Mouse (Mus musculus): ENCODE results near the gene Lig1. TPM values are rescaled to one million over a fixed set of nuclear protein-coding genes. Genes with fewer than 3 reads are reported as not detected.
"Not testable (repeated sequence)": the region's sequence is repeated elsewhere in the genome, so short reads cannot be mapped to it uniquely, and the experiment has no call there.

Gene Lig1
- polyA plus RNA-seq, 1 experiment = 11.3 TPM

DNA sequence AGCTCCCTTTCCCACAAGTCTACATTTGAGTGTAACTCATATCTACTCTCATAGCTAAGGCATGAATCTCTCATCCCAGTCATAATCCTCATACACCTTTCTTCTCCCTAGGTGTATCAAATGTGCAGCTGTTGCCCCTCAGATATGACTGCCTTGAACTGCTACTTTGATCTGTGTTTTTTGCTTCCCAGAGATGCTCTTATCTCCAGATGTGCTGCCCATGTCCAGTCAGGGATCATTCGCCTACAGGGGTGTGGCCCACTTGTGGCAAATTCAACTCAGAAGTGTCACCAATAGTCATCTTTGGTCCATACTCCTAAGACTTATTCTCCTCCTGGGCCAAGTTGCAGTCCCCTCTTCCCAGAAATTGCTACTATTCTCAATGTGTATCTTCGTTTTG lies 750 bp downstream of the Lig1 start:
- H3K4me3 ChIP-seq (ENCODE audit: control insufficient read depth, low read depth, low read length) = peak overlapping the region; percentile 88
- no peak for TF ChIP-seq POLR2A (IDR thresholded peaks at IDR 0.05; ENCODE audit: control insufficient read depth, low read depth, low read length)
- no peak for TF ChIP-seq CTCF (IDR thresholded peaks at IDR 0.05; ENCODE audit: control insufficient read depth, insufficient read depth, insufficient replicate concordance, low read depth, low read length)
- no peaks in the 10 kb centered on the region for H3K27me3 ChIP-seq (ENCODE audit: control insufficient read depth, insufficient read depth, low read length)
- H3K4me1 ChIP-seq (ENCODE audit: control insufficient read depth, insufficient read depth, low read length) = no peaks in the 10 kb centered on the region; the same call in 1 of the 2 replicates
- H3K27ac ChIP-seq (ENCODE audit: control insufficient read depth, insufficient read depth, low read depth, low read length) = no peak overlapping the region
- no peaks in the 10 kb centered on the region for H3K36me3 ChIP-seq (ENCODE audit: control insufficient read depth, insufficient read depth, low read length)

DNA sequence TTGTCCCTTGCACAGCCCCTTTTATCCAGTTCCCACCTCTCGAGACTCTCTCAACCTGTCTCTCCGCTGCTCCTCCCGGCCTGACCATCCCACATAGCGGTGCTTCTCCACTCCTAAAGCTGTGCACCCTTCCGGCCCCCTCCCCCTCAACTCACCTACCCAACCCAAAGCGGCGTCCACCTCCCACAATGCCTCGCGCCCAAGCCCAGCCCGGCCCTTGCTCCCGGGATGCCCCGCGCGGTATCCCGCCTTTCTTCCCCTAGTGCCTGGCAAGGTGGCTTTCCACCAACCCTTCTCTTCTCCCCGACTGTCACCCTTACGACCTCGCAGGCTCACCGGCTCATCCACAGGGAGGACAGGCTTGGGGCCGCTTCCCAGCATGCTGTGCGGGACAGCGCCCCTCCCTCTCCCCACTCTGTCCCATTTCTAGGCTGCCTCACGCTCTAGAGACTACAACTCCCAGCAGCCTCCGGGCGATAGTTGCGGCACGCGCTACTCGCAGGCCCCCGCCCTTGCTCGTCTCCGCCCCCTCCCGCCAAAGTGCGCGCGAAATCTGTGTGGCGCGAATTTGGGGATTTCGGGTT lies 1.3 kb downstream of the Lig1 start, which contains the start of gene Zswim9:
Zswim9 (minus strand) TSS at position 414 of the 584 bp plus-strand sequence.
- no peaks in the 10 kb centered on the region for H3K36me3 ChIP-seq (ENCODE audit: control insufficient read depth, insufficient read depth, low read length)
- H3K27ac ChIP-seq (ENCODE audit: control insufficient read depth, insufficient read depth, low read depth, low read length) = peak within 1 kb of the TSS; percentile 82
- TF ChIP-seq CTCF (IDR thresholded peaks at IDR 0.05; ENCODE audit: control insufficient read depth, insufficient read depth, insufficient replicate concordance, low read depth, low read length) = no peak
- TF ChIP-seq POLR2A (IDR thresholded peaks at IDR 0.05; ENCODE audit: control insufficient read depth, low read depth, low read length) = no peak; the same call in 1 of the 2 replicates
- no peaks in the 10 kb centered on the region for H3K27me3 ChIP-seq (ENCODE audit: control insufficient read depth, insufficient read depth, low read length)
- peak within 1 kb of the TSS; percentile 88 for H3K4me3 ChIP-seq (ENCODE audit: control insufficient read depth, low read depth, low read length)
- no peaks in the 10 kb centered on the region; the same call in 1 of the 2 replicates for H3K4me1 ChIP-seq (ENCODE audit: control insufficient read depth, insufficient read depth, low read length)

DNA sequence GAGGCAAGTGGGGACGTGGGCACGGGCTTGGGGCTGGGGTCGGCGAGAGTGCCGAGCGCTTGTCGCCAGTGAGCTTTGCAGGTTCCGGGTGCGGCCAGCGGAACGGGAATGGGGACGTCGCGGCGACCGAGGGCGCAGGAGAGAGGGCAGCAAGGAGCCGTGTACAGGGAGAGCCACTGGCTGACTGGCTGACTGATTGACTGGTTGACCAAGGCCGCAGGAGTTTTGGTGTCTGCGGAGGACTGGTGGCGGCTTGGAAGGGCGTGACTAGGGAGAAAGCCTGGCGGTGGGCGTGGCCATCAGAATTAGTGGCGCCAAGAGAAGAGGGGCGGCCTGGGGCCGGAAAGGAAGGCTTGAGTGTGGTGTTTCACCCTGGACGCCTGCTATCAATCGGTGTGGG lies 1.9 kb downstream of the Lig1 start:
- not testable (repeated sequence) for H3K27ac ChIP-seq (ENCODE audit: control insufficient read depth, insufficient read depth, low read depth, low read length); H3K36me3 ChIP-seq (ENCODE audit: control insufficient read depth, insufficient read depth, low read length); H3K27me3 ChIP-seq (ENCODE audit: control insufficient read depth, insufficient read depth, low read length); H3K4me1 ChIP-seq (ENCODE audit: control insufficient read depth, insufficient read depth, low read length)
- H3K4me3 ChIP-seq (ENCODE audit: control insufficient read depth, low read depth, low read length) = peak overlapping the region; percentile 88

DNA sequence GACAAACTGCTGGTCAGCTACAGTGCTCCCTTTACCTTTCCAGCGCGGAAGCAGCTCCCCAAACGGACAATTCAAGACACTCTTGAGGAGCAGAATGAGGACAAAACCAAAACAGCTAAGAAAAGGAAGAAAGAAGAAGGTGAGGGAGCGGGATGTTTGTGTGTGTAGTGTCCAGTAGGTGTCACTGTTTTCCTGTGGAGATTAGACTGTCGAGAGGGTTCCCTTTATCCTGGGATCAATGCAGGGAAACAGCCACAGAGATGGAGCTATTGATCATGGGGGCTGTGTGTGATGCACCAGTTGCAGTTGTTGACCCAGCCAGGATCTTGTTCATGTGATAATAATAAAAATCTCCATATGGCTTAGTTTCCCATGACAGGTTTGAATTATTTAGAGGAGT lies 11.5 kb downstream of the Lig1 start:
- TF ChIP-seq POLR2A (IDR thresholded peaks at IDR 0.05; ENCODE audit: control insufficient read depth, low read depth, low read length) (no peak), CTCF (IDR thresholded peaks at IDR 0.05; ENCODE audit: control insufficient read depth, insufficient read depth, insufficient replicate concordance, low read depth, low read length) (no peak)
- Histone ChIP-seq H3K4me1 (ENCODE audit: control insufficient read depth, insufficient read depth, low read length) (no peaks in the 10 kb centered on the region), H3K4me3 (ENCODE audit: control insufficient read depth, low read depth, low read length) (no peak overlapping the region), H3K27ac (ENCODE audit: control insufficient read depth, insufficient read depth, low read depth, low read length) (no peak overlapping the region), H3K36me3 (ENCODE audit: control insufficient read depth, insufficient read depth, low read length) (no peaks in the 10 kb centered on the region; the same call in 1 of the 2 replicates), H3K27me3 (ENCODE audit: control insufficient read depth, insufficient read depth, low read length) (no peaks in the 10 kb centered on the region)

DNA sequence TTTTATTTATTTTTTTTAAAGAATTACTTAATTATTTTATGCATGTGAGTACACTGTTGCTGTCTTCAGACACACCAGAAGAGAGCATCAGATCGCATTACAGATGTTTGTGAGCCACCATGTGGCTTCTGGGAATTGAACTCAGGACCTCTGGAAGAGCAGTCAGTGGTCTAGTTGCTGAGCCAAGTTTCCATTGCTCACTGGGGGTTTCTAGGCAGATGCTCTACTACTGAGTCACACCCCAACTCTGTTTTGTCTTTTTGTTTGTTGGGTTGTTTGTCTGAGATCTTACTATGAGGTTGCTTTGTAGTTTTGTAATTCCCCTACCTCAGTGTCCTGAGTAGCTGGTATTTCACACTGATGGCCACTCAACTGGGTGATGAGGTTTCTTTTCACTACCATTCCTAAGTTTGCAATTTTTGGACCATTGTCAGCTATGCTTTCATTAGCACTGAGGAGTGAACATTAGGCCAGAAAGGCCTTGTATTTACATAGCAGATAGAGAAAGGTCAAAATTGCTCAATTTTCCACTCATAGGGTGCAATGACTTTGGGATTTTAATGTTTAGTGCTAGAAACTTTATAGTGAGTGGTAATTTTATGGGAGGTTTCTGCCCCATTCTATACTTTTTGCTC lies 13.1 kb downstream of the Lig1 start:
- TF ChIP-seq POLR2A (IDR thresholded peaks at IDR 0.05; ENCODE audit: control insufficient read depth, low read depth, low read length) = no peak
- no peak for TF ChIP-seq CTCF (IDR thresholded peaks at IDR 0.05; ENCODE audit: control insufficient read depth, insufficient read depth, insufficient replicate concordance, low read depth, low read length)
- no peaks in the 10 kb centered on the region; the same call in 1 of the 2 replicates for H3K36me3 ChIP-seq (ENCODE audit: control insufficient read depth, insufficient read depth, low read length)

DNA sequence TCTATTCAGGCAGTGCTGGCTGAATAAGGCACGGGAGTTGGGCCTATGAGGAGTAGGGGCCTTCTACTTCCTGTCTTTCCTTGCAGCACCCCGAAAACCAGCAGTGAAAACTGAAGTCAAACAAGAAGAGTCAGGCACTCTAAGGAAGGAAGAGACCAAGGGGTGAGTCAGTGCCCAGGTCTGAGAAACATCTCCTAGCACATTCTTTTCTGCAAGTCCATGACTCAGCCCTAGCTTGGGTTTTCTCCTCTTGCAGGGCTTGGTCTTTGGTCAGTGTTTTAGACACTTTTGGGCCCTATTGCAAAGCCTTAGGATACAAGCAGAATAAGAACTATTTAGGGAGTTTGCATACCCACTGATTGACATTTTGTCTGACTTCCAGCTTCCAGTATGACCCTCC lies 14.3 kb downstream of the Lig1 start:
- no peak overlapping the region for H3K4me3 ChIP-seq (ENCODE audit: control insufficient read depth, low read depth, low read length)
- no peaks in the 10 kb centered on the region for H3K27me3 ChIP-seq (ENCODE audit: control insufficient read depth, insufficient read depth, low read length)
- no peaks in the 10 kb centered on the region; the same call in 1 of the 2 replicates for H3K36me3 ChIP-seq (ENCODE audit: control insufficient read depth, insufficient read depth, low read length)
- no peaks in the 10 kb centered on the region for H3K4me1 ChIP-seq (ENCODE audit: control insufficient read depth, insufficient read depth, low read length)
- H3K27ac ChIP-seq (ENCODE audit: control insufficient read depth, insufficient read depth, low read depth, low read length) = no peak overlapping the region
- TF ChIP-seq POLR2A (IDR thresholded peaks at IDR 0.05; ENCODE audit: control insufficient read depth, low read depth, low read length) = no peak
- TF ChIP-seq CTCF (IDR thresholded peaks at IDR 0.05; ENCODE audit: control insufficient read depth, insufficient read depth, insufficient replicate concordance, low read depth, low read length) = no peak

More for the DNA sequence above, 13.1 kb downstream of the Lig1 start:
- Histone ChIP-seq H3K4me3 (ENCODE audit: control insufficient read depth, low read depth, low read length) (no peak overlapping the region), H3K27ac (ENCODE audit: control insufficient read depth, insufficient read depth, low read depth, low read length) (no peak overlapping the region), H3K4me1 (ENCODE audit: control insufficient read depth, insufficient read depth, low read length) (no peaks in the 10 kb centered on the region), H3K27me3 (ENCODE audit: control insufficient read depth, insufficient read depth, low read length) (no peaks in the 10 kb centered on the region)

DNA sequence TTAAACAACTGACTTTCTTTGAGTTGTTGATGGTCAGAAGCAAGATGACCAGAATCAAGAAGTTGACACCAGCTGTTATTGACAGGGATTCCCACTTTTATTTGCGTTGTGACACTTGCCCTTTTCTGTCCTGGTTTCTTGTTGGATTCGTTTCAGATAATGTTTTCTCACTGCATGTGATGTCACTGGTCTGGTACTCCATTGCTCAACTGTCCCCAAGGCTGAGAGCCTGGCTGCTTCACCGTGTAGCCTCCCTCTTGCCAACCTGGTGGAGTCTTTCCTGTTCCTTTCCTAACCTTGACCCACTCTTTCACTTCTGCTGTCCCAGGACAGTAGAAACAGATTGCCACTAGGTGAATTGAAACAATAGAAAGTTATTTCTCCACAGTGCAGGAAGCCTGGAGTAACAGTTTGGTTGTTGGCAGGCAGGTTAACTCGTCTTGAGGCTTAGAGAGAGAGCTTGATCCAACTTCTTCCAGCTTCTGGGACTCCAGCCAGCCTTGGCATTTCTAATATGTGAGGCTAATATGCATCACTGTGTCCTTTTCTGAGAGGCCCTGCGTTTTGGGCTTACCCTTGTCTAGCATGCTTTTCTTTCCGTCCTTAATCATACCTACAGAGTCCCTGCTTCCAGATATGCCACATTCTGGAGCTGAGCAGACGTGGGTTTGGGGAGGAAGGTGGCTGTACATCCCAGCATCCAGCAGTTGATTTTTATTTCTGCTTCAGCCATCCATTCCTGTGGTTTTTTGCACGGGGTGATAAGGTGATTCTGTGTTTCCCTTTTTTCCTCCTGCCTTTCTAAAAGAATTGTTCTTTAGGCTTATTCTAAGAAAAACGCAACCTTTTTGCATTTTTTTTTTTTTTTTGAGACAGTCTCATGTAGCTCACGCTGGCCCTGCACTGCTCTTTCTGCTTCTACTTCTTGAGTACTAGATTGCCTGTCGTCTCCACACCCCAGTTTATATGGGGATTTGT lies 17.1 kb downstream of the Lig1 start:
- H3K27me3 ChIP-seq (ENCODE audit: control insufficient read depth, insufficient read depth, low read length) = no peaks in the 10 kb centered on the region
- no peak overlapping the region for H3K4me3 ChIP-seq (ENCODE audit: control insufficient read depth, low read depth, low read length)
- H3K36me3 ChIP-seq (ENCODE audit: control insufficient read depth, insufficient read depth, low read length) = no peaks in the 10 kb centered on the region
- no peak overlapping the region for H3K27ac ChIP-seq (ENCODE audit: control insufficient read depth, insufficient read depth, low read depth, low read length)
- TF ChIP-seq CTCF (IDR thresholded peaks at IDR 0.05; ENCODE audit: control insufficient read depth, insufficient read depth, insufficient replicate concordance, low read depth, low read length) (no peak), POLR2A (IDR thresholded peaks at IDR 0.05; ENCODE audit: control insufficient read depth, low read depth, low read length) (no peak)
- no peaks in the 10 kb centered on the region for H3K4me1 ChIP-seq (ENCODE audit: control insufficient read depth, insufficient read depth, low read length)

Data from testis, adult 2 months (tissue).